Mouse (Mus musculus): ENCODE data around the gene Upk3a. TPM values are rescaled to one million over a fixed set of nuclear protein-coding genes. Genes with fewer than 3 reads are reported as not detected.

Upk3a gene
- polyA plus RNA-seq, 1 experiment from 2014 or later, result 0.39 TPM

Other genes starting within 250 kb of the Upk3a start
- gene Phf21b, start 161.1 kb upstream of the Upk3a start, polyA plus RNA-seq (2015; fragmentation: Nextera tagmentation; extraction: Ambion mirVana), result 16.2 and 18.8 TPM in 2 replicates
- 0.71 and 0.87 TPM in 2 replicates for gene Gm29666, start 97.1 kb upstream of the Upk3a start, polyA plus RNA-seq (2015; fragmentation: Nextera tagmentation; extraction: Ambion mirVana)
- 37.3 and 39.4 TPM in 2 replicates for gene Nup50, start 93.7 kb upstream of the Upk3a start, polyA plus RNA-seq (2015; fragmentation: Nextera tagmentation; extraction: Ambion mirVana)
- 17.4 and 19.0 TPM in 2 replicates for gene 5031439G07Rik, start 28.6 kb upstream of the Upk3a start, polyA plus RNA-seq (2015; fragmentation: Nextera tagmentation; extraction: Ambion mirVana)
- 24.4 and 26.0 TPM in 2 replicates for gene Fam118a, start 11.8 kb downstream of the Upk3a start, polyA plus RNA-seq (2015; fragmentation: Nextera tagmentation; extraction: Ambion mirVana)
- gene Smc1b, start 114.8 kb downstream of the Upk3a start, polyA plus RNA-seq (2015; fragmentation: Nextera tagmentation; extraction: Ambion mirVana), result 0.07 and 0.08 TPM in 2 replicates
- 0.43 and 0.62 TPM in 2 replicates for gene Ribc2, start 114.9 kb downstream of the Upk3a start, polyA plus RNA-seq (2015; fragmentation: Nextera tagmentation; extraction: Ambion mirVana)
- gene Fbln1, start 188.8 kb downstream of the Upk3a start, polyA plus RNA-seq (2015; fragmentation: Nextera tagmentation; extraction: Ambion mirVana), result 51.3 and 53.9 TPM in 2 replicates

All from midbrain, embryonic 13.5 days (tissue).